Mouse (Mus musculus): ENCODE measurements around the gene Creg2.
A peak's percentile ranks its signal among the peaks of the same experiment; 100 is the strongest.
"Not testable (repeated sequence)": the region's sequence is repeated elsewhere in the genome, so short reads cannot be mapped to it uniquely, and the experiment has no call there.

The Creg2 gene

DNA sequence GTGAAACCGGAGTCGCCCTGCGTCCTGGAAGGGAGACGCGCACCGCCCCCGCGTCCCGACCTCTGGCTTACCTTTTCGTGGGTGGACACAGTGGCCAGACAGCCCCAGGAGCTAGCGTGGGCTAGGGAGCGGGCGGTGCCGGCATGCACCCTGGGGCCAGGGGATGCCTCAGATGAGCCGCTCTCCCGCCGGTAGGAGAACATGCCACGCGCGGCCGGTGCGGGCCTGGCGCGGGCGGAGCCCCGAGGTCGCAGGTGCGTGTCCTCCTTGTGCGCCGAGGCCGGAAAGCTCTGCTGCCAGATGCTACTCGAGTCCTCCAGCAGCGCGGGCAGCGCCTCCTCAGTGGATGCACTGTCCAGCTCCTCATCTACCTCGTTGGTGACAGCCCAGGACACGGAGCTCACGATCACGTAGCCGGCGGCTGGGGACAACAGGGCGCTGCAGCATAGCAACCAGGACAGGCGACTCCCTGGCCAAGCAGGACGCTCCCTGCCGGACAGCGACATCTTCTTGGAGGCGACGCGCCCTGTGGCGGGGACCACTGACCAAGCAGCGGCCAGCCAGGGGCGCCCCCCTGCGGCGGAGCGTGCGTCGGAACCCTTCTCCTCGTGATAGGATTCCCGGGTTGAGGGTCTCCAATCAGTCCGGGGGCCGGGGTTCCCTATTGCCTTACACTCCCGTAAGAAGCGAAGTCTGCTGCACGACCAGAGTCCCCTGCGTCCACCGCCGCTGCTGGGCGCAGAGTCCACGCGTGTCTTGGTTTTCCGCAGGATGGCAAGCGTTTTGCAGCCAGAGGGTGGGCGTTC is 636 bp downstream of the Creg2 start:
- peak in 1 of 2 experiments; percentile 8 for DNase-seq (ENCODE audit: low spot score in 2 of 2)

DNA sequence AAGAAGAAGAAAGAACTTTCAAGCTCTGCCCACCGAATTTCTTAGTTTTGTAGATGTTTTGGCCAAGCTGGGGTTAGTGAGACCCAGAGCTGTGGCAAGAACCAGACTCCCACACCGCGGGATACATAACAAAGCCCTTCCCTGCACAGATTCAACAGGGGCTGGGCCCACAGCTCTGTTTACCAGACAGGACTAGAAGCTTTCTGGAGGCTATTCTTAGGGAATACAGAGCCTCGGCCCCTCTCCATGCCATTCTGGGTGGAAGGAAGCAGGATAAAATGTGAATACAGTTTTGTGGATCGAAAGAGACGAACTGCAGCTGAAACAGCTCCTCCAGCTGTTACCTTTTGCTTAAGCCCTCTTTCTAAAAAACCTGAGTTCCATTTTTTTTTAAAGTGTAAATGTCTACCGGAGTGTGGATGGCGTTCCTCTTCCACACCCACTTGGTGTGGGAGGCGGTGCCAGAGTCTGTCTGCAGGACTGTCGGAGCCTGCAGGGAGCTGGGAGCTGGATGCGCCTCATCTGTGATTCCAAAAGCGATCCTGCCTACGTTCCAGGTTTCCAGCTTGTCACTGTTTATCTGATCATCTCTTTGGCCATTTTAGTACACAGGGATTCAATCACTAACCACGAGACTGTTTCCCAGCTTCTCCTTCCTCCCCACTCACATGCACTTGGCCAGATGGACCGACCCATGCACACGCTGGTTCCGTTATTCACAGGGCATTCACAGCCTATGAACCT is 1.4 kb downstream of the Creg2 start:
- no peak for DNase-seq (ENCODE audit: low spot score in 2 of 2)

DNA sequence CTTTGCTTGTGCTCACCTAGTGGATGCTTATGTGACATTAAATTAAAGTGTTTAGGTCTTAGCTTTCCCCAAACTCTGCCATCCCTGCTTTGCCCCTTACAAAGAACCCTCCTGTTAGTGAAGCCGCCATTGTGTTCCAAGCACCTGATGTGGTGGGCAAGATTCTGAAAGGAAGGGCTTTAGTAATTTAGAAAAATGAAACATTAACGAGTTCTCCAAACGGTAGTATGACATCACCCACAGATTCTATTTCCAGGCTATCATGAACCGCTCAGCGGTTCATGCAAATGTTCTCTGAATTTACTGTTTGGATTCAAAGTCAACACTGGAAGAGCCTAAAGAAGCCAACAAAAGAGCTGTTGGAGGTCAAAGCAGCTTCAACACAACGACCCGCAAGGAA is 2.7 kb downstream of the Creg2 start:
- no peak for DNase-seq (ENCODE audit: low spot score in 2 of 2)

DNA sequence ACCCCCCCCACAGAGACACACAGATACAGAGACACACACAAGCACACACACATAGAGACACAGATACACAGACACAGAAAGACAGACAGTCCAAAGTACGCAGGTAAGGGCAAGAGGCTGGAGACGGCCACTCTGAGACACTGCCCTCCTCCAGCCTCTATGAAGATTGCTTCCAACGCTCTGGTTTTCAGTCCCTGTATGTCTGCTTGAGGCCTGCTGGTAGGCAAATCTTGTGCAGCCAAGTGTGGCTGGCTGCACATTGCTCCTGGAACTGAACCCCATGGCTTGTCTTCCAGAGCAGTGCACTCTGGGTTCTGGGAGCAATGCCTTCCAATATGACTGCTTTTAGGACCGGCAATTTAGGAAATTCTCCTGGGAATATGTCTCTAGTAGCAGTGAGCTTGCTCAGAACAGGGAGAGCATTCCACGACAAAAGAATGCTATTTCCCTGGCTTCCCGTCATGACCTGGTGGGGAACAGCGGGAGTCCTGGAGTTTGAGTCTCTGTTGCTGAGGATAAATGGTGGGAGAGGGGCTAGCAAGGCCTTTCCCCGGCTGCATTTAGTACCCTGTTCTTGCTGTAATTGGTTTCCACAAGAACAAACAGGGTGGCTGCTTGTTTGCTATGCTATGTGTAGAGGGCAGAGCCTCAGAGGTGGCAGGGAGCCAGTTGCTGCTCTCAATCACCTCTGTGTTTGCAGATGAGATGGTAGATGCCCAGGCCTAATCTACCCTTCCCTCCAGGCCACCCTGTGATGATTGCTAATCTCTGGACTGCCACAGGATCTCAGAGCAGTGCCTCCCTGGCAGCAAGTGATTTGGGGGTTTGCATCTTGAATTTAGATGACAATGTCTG is 5.1 kb downstream of the Creg2 start:
- peak in 1 of 2 experiments; percentile 4 for DNase-seq (ENCODE audit: low spot score in 2 of 2)

DNA sequence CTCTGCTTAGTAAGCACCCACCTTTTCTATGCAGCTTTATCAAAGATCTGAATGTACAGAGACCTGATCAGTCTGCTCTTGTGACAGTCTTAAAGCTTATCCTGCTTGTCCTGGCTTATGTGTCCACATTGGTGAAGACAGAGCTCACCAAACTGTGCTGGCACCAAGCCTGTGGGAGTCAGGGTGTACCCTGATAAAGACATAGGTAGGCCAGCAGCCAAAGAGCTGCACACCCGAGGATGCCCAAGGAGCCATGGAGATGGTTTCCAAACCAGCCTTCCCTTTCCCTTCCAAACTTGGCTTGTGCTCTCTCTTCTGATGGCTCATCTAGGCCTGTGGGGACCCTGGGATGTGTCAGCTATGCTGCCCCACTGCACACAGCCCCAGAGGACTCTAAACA is 6.9 kb downstream of the Creg2 start:
- DNase-seq (ENCODE audit: low spot score in 2 of 2) = no peak

DNA sequence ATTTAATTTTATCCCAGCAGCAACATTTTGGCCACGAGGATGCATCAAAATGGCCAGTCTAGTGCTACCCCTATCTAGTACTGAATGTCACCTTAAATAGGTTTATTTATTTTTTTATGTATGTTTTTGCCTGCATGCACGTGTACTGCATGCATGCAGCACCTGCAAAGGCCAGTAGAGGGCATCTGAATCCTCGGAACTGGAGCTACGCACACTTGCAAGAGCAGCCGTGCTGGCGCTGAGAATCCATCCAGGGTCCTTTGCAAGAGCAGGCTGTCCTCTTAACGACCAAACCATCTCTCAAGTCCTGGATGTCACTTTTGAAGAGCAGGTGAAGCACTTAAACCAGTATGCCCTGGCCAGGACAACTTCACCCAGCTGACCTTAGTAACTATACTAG is 9.6 kb downstream of the Creg2 start:
- no peak for DNase-seq (ENCODE audit: low spot score in 2 of 2)

DNA sequence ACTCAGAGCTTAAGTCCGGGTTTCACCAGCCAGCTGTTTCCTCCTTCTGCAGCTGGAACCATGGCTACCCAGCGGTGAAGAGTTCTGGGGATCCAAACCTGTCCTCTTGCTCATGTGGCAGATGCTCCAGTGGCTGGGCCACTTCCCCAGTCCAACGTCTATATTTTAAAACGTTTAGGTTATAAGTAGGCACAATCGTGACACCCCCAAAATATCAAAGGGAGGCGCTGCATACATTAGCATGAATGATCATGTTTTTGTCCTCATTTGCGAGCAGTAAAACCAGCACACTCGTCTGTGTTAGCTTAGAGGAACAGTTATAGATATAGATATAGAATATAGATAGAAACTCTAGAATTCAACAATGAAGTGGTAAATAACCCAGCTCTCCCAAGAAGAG is 14.1 kb downstream of the Creg2 start:
- no peak for DNase-seq (ENCODE audit: low spot score in 2 of 2)

DNA sequence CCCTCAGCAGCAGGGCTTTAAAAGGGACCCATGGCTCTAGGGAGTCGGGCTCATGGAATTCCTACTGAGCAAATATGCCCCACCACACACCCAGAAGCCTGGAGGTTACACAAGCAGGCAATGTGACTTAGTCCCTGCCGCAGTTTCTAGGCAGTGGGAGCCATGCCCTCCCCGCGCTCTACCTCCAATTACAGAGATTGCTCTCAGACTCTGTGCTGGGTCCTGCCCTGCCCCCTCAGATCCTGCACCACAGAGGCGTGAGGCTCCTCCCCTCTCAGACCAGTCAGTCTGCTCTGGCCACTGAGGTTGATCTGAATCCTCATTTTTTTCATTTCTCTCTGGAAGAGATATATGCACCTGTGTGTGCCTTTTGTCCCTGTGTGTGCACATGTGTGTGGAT is 14.6 kb downstream of the Creg2 start:
- DNase-seq (ENCODE audit: low spot score in 2 of 2) = no peak

DNA sequence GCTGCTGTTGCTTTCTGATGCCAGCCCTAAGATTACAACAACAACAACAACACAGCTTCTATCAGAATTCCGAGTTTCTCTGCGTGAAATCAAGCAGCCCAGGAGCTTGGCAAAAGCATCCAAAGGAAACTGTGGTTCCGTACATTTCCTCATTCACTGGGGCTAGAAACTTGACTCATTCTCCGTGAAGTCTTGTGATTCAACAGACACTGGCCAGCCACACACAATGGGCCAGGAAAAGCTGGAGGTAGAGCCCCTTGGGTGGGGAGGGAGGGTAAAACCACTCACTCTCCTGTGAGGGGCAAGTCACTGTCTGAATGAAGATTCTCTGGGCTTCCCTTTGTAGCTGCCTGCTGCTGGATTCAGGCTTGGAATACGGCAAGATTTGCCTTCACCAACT is 15.1 kb downstream of the Creg2 start:
- no peak for DNase-seq (ENCODE audit: low spot score in 2 of 2)

DNA sequence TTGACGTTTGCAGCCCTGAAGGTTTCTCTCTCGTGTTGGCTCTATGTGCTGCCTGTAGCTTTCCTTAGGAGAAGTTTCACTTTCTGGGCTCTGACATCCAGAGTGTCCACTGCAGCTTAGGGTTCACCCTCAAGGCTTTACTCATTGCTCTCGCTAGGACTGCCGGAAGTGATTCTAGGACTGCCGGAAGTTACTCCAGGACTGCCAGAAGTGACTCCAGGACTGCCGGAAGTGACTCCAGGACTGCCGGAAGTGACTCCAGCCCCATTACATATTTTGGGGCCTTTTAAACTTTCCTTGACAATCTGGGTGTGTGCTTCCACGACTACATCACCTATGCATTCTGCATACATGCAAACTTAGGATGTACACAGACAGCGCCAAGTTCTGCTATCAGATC is 22.7 kb downstream of the Creg2 start:
- no peak for DNase-seq (ENCODE audit: low spot score in 2 of 2)

DNA sequence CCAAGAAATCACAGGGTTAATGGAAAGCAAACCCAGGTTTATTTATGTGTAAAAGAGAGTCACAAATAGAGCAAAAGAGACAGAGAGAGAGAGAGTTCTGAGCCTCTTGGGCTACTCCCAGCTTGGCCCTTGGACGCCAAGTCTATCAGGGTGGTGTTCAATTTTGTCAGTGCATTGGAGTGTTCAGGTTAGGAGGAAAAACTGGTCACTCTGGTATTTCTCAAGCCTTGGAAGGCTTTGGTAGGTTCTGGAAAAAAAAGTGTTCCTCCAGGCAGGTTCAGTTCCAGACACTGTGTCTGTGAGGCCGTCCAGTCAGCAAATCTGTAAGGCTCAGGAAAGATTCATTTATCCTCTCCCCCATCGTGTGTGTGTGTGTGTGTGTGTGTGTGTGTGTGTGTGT is 25.8 kb downstream of the Creg2 start:
- DNase-seq (ENCODE audit: low spot score in 2 of 2) = no peak

DNA sequence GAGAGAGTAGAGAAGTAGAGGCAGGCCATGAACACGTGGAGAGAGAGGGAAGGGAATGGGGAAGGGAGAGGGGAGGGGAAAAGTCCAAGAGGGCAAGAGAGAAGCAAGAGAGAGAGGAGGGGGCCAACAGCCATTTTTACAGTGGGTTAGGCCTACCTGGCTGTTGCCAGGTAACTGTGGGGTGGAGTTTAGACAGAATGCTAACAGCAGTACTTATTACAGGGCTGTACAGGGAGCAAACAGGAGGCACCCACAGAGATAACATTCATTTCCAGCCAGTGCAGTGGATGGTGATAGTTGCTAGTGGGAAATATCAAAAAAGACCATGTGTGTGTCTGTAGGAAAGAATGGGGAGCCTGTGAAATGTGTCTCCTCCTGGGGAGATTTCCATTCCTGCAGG is 27.5 kb downstream of the Creg2 start:
- no peak for DNase-seq (ENCODE audit: low spot score in 2 of 2)

DNA sequence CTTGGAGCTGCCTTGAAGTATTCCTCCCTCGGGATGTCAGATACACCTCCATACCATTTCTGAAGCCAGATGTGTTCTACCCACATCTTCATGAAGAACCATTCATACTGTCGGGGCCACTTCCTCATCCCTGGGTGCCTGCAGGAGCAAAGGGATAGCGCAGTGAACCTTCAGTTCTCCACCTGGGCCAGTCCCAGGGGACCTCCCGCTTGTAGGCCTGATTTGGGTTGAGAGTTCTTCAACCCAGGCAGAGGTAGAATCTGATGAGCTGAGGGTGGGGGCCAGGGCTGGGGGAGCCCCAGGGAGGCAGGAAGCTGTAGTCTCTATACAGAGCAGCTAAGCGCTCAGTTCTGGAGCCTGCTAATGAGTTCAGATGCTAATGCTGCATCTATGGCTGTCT is 28.2 kb downstream of the Creg2 start:
- DNase-seq (ENCODE audit: low spot score in 2 of 2) = no peak

DNA sequence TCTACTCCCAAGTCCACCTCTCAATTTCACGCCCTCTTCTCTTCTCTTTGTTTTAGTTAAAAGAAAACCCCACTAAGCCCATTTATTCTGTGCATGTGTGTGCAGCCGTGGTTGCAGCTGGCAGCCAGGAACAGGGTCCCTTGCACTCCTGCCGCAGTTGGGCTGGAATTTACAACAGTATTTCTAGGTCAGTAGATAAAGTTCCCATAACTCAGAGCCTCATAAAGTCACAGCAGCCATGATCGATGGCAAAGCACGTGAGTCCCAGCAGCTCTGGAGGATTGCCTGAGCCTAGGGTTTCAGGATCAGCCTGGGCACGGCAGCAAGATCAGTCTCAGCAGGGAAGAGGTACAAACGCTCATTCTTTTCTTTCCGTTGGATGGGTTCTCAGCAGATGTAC is 32.8 kb downstream of the Creg2 start:
- no peak for DNase-seq (ENCODE audit: low spot score in 2 of 2)

DNA sequence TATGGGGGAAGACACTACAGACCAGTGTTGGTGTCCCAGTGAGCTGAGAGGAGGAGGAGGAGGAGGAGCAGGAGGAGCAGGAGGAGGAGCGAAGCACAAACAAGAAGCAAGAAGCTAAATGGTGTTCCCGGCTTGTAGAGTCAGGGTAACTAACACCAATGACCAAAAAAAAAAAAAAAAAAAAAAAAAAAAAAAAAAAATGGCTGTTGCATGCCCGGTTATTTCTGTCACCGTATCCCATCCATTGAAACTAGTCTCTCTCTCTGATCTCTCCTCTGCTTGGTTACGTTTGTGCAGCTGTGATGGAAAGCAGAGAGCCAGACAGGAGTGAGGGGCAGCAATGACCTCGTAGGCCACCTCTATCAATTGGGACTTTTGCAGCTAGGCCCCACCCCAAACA is 35.7 kb downstream of the Creg2 start:
- DNase-seq (ENCODE audit: low spot score in 2 of 2) = no peak

DNA sequence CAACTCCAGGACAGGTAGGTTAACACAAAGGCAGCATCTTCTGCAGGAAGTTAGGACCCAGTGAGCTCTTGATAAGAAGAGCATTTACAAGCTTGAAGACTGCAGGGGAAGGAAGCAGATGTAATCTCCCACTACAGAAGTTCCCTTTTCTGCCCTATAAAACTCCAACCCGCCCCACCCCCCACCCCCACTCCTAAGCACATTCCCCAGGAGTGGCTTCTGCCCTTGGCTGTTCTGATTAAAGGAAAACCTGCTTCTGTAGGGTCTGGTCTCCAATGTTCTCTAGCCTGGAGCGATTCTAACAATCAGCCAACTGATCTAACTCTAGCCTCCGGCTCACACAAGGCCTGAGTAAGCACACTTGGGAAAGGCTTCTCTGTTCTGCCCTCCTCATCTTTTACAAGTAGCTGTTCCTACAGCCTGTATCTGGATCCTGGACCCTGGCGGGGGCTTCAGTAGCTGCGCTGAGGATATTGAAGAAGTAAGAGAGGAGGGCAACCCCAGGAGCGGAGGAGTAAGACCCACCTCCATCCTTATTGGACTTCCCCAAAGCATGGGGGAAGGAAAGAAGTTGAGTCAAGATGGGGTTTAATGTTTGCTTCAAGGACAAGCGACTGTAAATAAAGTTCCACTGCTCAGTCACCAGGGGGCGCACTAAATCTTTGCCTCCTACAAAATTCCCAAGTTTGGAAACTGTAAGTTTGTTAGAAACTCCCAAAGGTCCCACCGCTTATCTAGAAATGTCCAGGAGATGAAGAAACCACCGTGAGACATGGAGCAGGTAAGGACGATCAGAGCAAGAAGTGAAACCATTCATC is 36.6 kb downstream of the Creg2 start:
- DNase-seq (ENCODE audit: low spot score in 2 of 2) = peak; percentile 7 to 9

DNA sequence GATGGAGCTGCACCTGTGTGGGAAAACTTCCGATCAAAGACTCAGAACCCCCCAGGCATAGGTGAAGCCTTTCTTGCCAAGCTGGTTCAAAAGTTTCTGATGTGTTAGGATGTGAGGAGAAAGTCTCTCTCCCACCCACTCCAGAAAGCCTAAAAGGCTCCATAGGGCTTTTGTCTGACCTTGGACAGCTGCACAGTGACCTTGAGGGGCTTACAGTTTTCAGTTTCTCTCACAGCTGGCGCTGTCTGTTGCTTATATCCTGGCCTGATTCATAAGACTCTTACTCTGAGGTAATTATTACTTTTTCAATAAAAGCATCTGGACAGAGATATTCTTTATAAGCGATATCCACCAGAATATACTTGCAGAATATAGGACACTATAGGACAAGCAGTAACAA is 38.2 kb downstream of the Creg2 start:
- DNase-seq (ENCODE audit: low spot score in 2 of 2) = no peak

DNA sequence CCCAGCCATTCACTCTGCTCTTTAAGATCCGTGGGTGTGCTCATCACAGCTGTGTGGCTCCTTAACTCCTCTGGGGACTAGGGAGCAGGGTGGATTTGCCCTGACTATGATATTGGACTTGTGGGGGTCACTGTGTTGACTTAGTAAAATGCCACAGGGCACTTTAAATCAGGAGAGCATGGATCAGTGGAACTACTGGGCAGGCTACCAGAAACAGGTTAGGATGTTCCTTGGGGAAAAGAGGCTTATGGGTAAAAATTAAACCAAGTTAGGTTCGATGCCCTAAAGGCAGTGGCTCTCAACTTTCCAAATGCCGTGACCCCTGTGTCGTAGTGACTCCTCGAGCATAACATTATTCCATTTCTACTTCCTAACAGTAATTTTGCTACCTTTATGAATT is 38.8 kb downstream of the Creg2 start:
- DNase-seq (ENCODE audit: low spot score in 2 of 2) = no peak

DNA sequence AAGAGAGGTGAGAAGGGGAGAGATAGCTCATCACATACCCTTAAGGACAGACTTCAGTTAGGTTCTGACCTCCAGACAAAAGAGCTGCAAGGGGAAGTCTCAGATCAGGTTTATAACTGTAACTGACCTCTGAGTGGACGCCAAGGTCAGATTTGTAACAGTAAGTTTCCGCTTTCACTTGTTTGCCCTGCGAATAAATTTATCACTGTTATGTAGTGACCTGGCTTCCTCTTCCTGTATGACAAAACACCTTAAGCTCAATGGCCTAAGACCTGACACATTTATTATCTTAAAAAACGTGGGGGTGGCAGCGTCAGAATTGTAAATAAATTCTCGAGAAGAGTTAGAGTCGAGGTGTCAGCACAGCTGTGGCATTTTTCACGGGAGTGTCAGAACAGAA is 42.7 kb downstream of the Creg2 start:
- DNase-seq (ENCODE audit: low spot score in 2 of 2) = no peak

DNA sequence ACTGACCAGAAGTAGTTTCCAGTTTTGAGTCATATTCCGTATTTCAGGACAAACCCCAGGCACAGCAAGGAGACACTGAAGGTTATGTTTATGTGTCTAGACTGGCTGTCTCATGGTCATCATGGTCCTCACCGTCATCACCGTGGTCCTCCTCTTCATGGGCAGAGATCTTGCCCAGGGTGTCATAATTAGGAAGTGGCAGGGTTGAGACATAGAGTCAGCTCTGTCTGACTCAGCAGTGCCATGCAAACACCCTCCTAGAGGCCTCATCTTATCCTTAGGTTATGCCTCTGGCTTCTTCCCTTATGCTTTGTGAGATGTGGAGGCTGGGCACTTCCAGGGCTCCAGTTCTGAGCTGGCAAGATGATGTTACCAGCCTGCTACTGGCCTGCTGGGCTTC is 48.8 kb downstream of the Creg2 start:
- no peak for DNase-seq (ENCODE audit: low spot score in 2 of 2)

DNA sequence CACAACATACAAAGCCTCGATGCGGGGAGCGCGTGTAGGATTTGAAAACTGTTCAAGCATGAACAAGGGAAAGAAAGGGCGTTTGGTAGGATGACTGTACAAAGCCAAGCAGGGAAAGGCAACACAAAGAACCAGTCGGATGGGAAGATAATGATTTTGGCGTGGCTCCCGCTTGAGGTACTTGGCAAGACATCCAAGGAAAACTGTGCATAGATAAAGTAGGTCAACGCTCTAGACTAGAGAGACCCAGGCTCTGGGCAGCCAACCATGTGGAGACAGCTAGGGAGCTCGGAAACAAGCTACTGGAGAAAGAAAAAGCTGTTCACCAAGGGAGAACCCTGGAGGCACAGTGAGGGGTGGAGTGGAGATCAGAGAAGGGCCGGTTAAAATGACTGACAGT is 52.5 kb downstream of the Creg2 start:
- no peak for DNase-seq (ENCODE audit: low spot score in 2 of 2)

DNA sequence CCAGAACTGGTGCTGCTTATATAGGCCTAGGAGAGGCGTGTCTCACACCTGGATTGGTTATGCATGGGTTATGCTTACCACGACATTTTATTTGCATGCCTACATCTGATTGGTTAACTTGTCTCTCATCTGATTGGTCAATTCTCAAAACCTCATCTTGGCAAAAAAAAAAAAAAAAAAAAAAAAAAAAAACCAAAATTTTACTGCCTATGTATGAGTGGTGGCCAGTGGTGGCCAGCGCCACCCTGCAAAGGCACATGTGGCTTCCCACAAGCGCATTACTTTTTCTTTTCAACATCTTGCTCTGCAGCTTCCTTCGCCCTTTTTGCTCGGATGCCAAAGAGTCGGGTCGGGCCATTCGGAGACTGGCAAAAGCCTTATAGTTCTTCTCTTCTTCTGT is 54.1 kb downstream of the Creg2 start:
- not testable (repeated sequence) for DNase-seq (ENCODE audit: low spot score in 2 of 2)

Measured in heart, adult 9 months (tissue).